Mouse (Mus musculus) midbrain, embryonic 11.5 days (tissue): Measurements from ENCODE around the gene Mpp3. TPM values are rescaled to one million over a fixed set of nuclear protein-coding genes. Genes with fewer than 3 reads are reported as not detected.

Experiments
- ATAC-seq: fragments of 200-750 bp; cut with Nextera tagmentation; 2 replicates; pipeline ENCODE4 v1.8.0; 2017; ENCODE audit warnings: moderate TSS enrichment, moderate library complexity; ENCODE audit not compliant: low FRiP score
- DNase-seq: peaks from one replicate; pipeline ENCODE4 v3.0.0; 2015; ENCODE audit warnings: low spot score; ENCODE audit errors: missing footprints
- H3K27ac ChIP-seq: fragments of 300-500 bp; sonication (generic); 2 replicates; pipeline ENCODE4 v1.5.1; 2014; ENCODE audit warnings: low read depth, low read length
- H3K27me3 ChIP-seq: fragments of 300-500 bp; sonication (generic); 2 replicates; pipeline ENCODE4 v1.6.1; 2014; ENCODE audit warnings: mild to moderate bottlenecking, low read length, moderate library complexity, mixed read lengths; ENCODE audit not compliant: control insufficient read depth, insufficient read depth
- H3K36me3 ChIP-seq: fragments of 300-500 bp; sonication (generic); 2 replicates; pipeline ENCODE4 v1.6.1; 2014; ENCODE audit warnings: mild to moderate bottlenecking, low read length, moderate library complexity, mixed read lengths; ENCODE audit not compliant: control insufficient read depth, insufficient read depth
- H3K4me1 ChIP-seq: fragments of 300-500 bp; sonication (generic); 2 replicates; pipeline ENCODE4 v1.6.1; 2014; ENCODE audit warnings: low read length; ENCODE audit not compliant: control insufficient read depth, insufficient read depth
- H3K4me2 ChIP-seq: fragments of 300-500 bp; sonication (generic); 2 replicates; pipeline ENCODE4 v1.6.1; 2014; ENCODE audit warnings: mild to moderate bottlenecking, moderate library complexity
- H3K4me3 ChIP-seq: fragments of 300-500 bp; sonication (generic); 2 replicates; pipeline ENCODE4 v1.5.1; 2014; ENCODE audit warnings: low read depth, low read length
- H3K9ac ChIP-seq: fragments of 300-500 bp; sonication (generic); 2 replicates; pipeline ENCODE4 v1.6.1; 2014; ENCODE audit warnings: low read length
- H3K9me3 ChIP-seq: fragments of 300-500 bp; sonication (generic); 2 replicates; pipeline ENCODE4 v1.6.1; 2016; ENCODE audit warnings: low read length; ENCODE audit not compliant: control insufficient read depth
- WGBS: fragments of 180-500 bp; shearing (Covaris S2); extraction: QIAGEN DNeasy Blood & Tissue Kit; methylation state at CpG from one replicate; pipeline ENCODE4 v1.1.7; 2014; 5-methylcytosine and 5-hydroxymethylcytosine counted together
- polyA plus RNA-seq: library from polyadenylated mRNA; unstranded; fragments of >200 nt; fragmentation: Nextera tagmentation; extraction: Ambion mirVana; gene quantifications from 2 replicates; pipeline ENCODE4 v1.2.1, GENCODE M21; 2014

Mpp3 gene
- polyA plus RNA-seq, 1 experiment from 2014 or later: 14.4 TPM

DNA sequence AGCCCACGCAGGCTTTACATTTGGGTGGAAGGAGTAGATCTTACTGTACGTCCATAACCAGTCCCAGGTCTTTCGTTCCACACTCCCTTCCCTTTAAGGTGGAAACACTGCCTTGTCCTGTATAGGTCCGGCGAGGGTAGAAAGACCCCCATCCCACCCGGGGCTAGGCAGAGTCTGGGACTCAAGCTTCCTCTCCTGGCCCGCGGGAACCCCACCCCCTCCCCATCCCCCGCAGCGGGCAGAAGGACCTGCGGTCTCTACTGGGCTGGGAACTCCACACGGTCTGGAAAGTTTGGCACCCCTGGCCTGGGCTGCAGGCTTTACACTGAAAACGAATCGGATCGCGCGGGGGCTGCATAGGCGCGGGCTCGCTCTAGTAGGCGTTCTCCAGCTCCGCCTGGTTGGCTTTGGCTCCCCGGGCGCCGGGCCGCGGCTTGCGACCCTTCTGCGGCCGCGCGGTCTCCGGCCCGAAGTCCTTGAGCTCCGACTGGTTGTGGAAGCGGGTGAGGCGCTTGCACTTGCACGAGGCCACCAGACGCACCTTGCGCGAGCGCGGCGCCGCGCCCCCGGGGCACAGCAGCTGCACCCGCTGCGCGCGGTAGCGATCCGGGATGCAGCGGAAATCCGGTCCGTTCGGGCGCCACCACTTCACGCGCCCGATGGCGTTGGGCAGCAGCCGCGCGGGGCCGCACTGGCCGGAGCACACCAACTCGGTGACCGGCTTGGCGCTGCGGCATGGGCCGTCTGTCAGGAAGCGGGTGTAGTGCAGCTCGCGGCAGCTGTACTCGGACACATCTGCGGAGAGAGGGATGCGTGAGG, 64.6 kb downstream of the Mpp3 start:
- Histone ChIP-seq H3K4me3 (peak overlapping the region; percentile 47), H3K9me3 (no peaks in the 10 kb centered on the region), H3K27ac (no peak overlapping the region), H3K4me1 (peaks cover 20% of the 10 kb centered on the region), H3K36me3 (no peaks in the 10 kb centered on the region), H3K9ac (peak overlapping the region; percentile 66), H3K4me2 (peak overlapping the region; percentile 83), H3K27me3 (peaks cover 56% of the 10 kb centered on the region)
- peak; percentile 97 for DNase-seq
- peak; percentile 58; the same call in 1 of the 2 replicates for ATAC-seq
- under 1% methylated on average over 78 of the region's 78 CpGs for WGBS

DNA sequence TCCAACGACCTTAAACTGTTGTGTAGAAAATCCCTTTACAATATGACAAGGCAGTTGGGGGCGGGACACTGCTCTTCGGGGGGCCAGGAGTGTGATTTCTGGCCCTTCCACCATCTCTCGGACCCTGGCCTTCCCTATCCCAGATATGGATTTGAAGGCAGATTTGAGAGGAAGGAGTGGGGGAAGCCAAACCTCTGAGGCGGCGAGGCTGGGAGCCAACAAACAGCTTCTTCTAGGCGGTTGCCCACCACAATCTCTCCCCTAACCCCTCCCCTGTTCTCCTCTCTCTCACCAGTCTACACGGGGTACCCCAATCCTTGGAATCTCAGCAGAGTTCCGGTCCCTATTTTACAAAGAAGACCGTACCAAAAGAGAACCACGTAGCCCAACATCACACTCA, 65.2 kb downstream of the Mpp3 start:
- ATAC-seq (no peak), DNase-seq (no peak)
- WGBS: 4% methylated on average over 11 of the region's 11 CpGs
- Histone ChIP-seq H3K27me3 (peaks cover 56% of the 10 kb centered on the region), H3K9ac (no peak overlapping the region; the same call in 1 of the 2 replicates), H3K4me1 (peaks cover 16% of the 10 kb centered on the region), H3K36me3 (no peaks in the 10 kb centered on the region), H3K4me3 (peak overlapping the region; percentile 47), H3K9me3 (no peaks in the 10 kb centered on the region), H3K4me2 (peak overlapping the region; percentile 83), H3K27ac (no peak overlapping the region)

DNA sequence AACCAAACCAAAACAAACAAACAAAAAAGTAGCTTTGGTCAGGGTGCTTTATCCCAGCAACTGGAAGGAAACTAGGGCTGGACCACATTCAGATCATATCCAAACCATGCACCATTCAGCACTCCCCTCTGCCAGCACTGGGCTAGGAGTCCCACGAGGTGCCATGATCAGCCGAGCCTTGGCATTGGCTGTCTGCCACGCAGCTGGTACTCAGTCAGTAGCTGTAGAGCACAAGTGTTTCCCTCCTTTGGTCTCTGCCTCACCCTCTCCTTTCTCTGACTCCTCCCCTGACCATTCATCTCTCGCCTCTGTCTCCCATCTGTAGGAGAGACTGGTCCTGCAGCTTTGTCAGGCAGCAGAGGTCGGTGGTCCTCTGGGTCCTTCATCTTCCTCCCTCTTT, 70.8 kb downstream of the Mpp3 start:
- Histone ChIP-seq H3K4me3 (no peak overlapping the region), H3K27me3 (peaks cover 12% of the 10 kb centered on the region), H3K9ac (no peak overlapping the region), H3K9me3 (no peaks in the 10 kb centered on the region), H3K4me2 (no peak overlapping the region), H3K27ac (no peak overlapping the region), H3K36me3 (no peaks in the 10 kb centered on the region), H3K4me1 (peaks cover 8% of the 10 kb centered on the region)
- no peak for DNase-seq
- no peak for ATAC-seq
- WGBS: 78% methylated on average over 5 of the region's 5 CpGs

DNA sequence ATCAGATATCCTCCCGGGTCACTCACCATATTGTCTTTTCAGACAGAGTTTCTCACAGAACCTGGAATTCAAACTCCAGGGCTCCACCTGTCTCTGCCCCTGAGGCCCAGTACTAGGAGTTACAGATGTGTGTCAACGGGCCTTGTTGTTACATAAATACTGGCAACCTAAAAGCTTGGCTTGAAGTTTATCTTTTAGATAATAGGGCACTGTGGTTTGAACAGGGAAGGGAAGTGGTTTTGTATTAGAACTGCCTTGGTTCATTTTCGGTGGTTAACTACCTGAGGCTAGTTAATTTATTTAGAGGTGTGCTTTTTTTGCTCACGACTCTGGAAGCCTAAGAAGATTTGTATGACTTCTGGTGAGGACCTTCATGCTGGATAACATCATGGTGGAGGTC, 74.8 kb downstream of the Mpp3 start:
- ATAC-seq (no peak), DNase-seq (no peak)
- no peak overlapping the region for H3K4me3 ChIP-seq
- H3K4me2 ChIP-seq: no peak overlapping the region
- 81% methylated on average over 4 of the region's 4 CpGs for WGBS
- H3K4me1 ChIP-seq: peaks cover 8% of the 10 kb centered on the region
- H3K9me3 ChIP-seq: no peaks in the 10 kb centered on the region
- H3K27ac ChIP-seq: no peak overlapping the region
- H3K36me3 ChIP-seq: no peaks in the 10 kb centered on the region
- no peak overlapping the region for H3K9ac ChIP-seq
- no peaks in the 10 kb centered on the region for H3K27me3 ChIP-seq

DNA sequence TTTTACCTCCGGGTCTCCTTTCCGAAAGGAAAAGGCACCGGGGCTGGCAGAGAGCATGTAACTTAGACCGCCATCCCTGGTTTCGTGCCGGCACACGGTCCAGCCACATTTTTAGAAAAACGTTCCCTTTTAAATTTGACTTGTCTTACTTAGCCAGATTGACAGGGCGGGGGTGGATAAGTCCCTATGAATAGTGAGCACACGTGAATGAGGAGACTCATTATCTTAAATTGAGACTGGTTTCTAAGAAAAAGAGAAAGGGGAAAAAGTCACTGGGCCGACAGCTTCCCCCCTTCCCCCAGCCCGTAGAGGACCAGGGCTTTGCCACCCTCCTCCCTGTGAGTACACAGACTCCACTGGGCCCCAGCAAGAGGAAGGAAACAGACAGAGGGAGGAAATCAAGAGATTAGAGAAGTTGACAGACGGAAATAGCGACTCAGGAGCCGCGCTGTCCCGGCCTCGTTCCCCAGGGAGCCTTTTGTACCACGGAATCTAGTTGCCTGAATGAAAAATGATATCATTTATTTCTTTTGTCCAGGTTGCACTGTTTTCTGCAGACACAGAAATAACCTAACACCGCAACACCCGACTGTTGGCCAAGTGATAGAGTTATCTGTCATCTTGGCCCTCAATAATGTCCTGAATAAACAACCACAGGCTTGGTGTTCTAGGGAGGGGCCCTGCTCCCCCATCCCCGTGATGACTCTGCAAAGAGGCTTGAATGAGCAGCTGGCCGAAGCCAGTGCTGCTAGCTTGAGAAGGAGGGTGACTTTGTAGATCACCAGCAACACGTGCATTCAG, 75.5 kb downstream of the Mpp3 start:
- H3K9ac ChIP-seq: no peak overlapping the region
- H3K4me2 ChIP-seq: peak overlapping the region; percentile 25; the same call in 1 of the 2 replicates
- DNase-seq: no peak
- no peaks in the 10 kb centered on the region for H3K27me3 ChIP-seq
- no peak overlapping the region for H3K4me3 ChIP-seq
- no peaks in the 10 kb centered on the region for H3K36me3 ChIP-seq
- peaks cover 8% of the 10 kb centered on the region for H3K4me1 ChIP-seq
- H3K27ac ChIP-seq: no peak overlapping the region
- WGBS: 22% methylated on average over 24 of the region's 24 CpGs
- ATAC-seq: no peak
- H3K9me3 ChIP-seq: no peaks in the 10 kb centered on the region

DNA sequence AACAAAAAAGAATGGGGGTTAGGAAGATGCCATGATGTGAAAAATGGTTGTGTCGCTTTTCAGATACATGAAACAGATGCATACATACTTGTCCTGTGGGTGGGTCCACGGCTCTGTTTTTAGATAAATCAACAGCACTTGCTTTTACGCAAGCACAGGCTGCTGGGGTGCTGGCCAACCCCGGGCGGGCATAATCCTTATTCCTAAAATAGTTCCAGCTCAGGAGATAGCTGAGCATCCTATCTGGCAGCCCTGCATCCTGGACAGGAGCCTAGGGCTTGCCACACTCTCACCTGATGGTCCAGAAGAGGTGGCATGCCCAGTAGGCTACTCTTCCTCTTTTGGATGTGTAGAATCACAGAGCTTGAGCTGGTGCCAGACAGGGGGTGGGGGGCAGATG, 78.2 kb downstream of the Mpp3 start:
- Histone ChIP-seq H3K4me2 (no peak overlapping the region), H3K4me3 (no peak overlapping the region), H3K9ac (no peak overlapping the region), H3K4me1 (peaks cover 11% of the 10 kb centered on the region), H3K27ac (no peak overlapping the region), H3K9me3 (no peaks in the 10 kb centered on the region), H3K27me3 (no peaks in the 10 kb centered on the region), H3K36me3 (no peaks in the 10 kb centered on the region)
- WGBS: 91% methylated on average over 5 of the region's 5 CpGs
- ATAC-seq: no peak
- no peak for DNase-seq

Other genes with a start within 250 kb of the Mpp3 start
- 3.8 and 4.6 TPM in 2 replicates for gene Etv4, start 243.1 kb downstream of the Mpp3 start, polyA plus RNA-seq
- gene Meox1, start 134.1 kb downstream of the Mpp3 start, polyA plus RNA-seq: 0.29 TPM in 1 of 2 replicates, not detected in the other
- gene Sost, start 61.4 kb downstream of the Mpp3 start, polyA plus RNA-seq: not detected in 2 replicates
- gene Cfap97d1, start 44.2 kb downstream of the Mpp3 start, polyA plus RNA-seq: not detected in 2 replicates
- gene Dusp3, start 41.4 kb downstream of the Mpp3 start, polyA plus RNA-seq: 11.1 and 11.6 TPM in 2 replicates
- gene Cd300lg, start 13.0 kb upstream of the Mpp3 start, polyA plus RNA-seq: 0.11 and 0.19 TPM in 2 replicates
- gene Mpp2, start 60.1 kb upstream of the Mpp3 start, polyA plus RNA-seq: 9.4 and 10.8 TPM in 2 replicates
- not detected in 2 replicates for gene Ppy, start 72.9 kb upstream of the Mpp3 start, polyA plus RNA-seq
- gene Pyy, start 79.4 kb upstream of the Mpp3 start, polyA plus RNA-seq: 0.44 TPM in 1 of 2 replicates, not detected in the other
- gene Nags, start 117.1 kb upstream of the Mpp3 start, polyA plus RNA-seq: not detected in 2 replicates
- 33.5 and 35.9 TPM in 2 replicates for gene Tmem101, start 127.9 kb upstream of the Mpp3 start, polyA plus RNA-seq
- 73.5 and 74.8 TPM in 2 replicates for gene Lsm12, start 156.8 kb upstream of the Mpp3 start, polyA plus RNA-seq
- gene G6pc3, start 161.2 kb upstream of the Mpp3 start, polyA plus RNA-seq: 27.8 and 31.5 TPM in 2 replicates
- gene Hdac5, start 201.7 kb upstream of the Mpp3 start, polyA plus RNA-seq: 25.6 and 31.9 TPM in 2 replicates
- 17.4 and 18.4 TPM in 2 replicates for gene BC030867, start 220.4 kb upstream of the Mpp3 start, polyA plus RNA-seq
- gene Asb16, start 240.3 kb upstream of the Mpp3 start, polyA plus RNA-seq: 0.08 TPM in 1 of 2 replicates, not detected in the other